Mouse (Mus musculus) embryonic fibroblast, embryonic 13.5 days (primary cell): Measurements from ENCODE around the gene Olfr539. TPM values are rescaled to one million over a fixed set of nuclear protein-coding genes. Genes with fewer than 3 reads are reported as not detected.

Experiments used
- H3K27ac ChIP-seq: 2 replicates; pipeline ENCODE4 v1.5.1; 2012; ENCODE audit warnings: low read length, control low read depth, inconsistent platforms; ENCODE audit not compliant: insufficient read depth
- H3K4me1 ChIP-seq: 2 replicates; pipeline ENCODE4 v1.6.1; 2011; ENCODE audit warnings: low read length; ENCODE audit not compliant: control insufficient read depth, insufficient read depth
- H3K4me3 ChIP-seq: 2 replicates; pipeline ENCODE4 v1.5.1; 2011; ENCODE audit warnings: mild to moderate bottlenecking, control low read depth, low read length; ENCODE audit not compliant: insufficient read depth
- CTCF ChIP-seq: IDR thresholded peaks from 2 replicates; pipeline ENCODE4 v1.5.1; 2011; ENCODE audit warnings: mild to moderate bottlenecking, control low read depth, low read length, moderate library complexity, borderline replicate concordance; ENCODE audit not compliant: insufficient read depth
- POLR2A ChIP-seq: IDR thresholded peaks from 2 replicates; pipeline ENCODE4 v1.6.1; 2011; ENCODE audit warnings: low read depth, mild to moderate bottlenecking, control low read depth, low read length, moderate library complexity
- polyA plus RNA-seq: library from polyadenylated mRNA; stranded (reverse); fragments of >200 nt; gene quantifications from 2 replicates; pipeline ENCODE4 v1.2.4, GENCODE M21; 2011; ENCODE audit warnings: low read depth; ENCODE audit not compliant: missing spikeins, insufficient read length

Gene Olfr539
- polyA plus RNA-seq, 1 experiment: not detected

- Histone ChIP-seq H3K27ac (no peak overlapping the region), H3K4me3 (no peak overlapping the region), H3K4me1 (no peaks in the 10 kb centered on the region)
- no peak for TF ChIP-seq POLR2A
- TF ChIP-seq CTCF: no peak
Observed at GRCm38 (mm10) chr7:140707536-140708284, 48.0 kb downstream of the Olfr539 start.

GRCm38 (mm10) chr7:140717155-140718055 lies 57.7 kb downstream of the Olfr539 start:
- TF ChIP-seq POLR2A (no peak), CTCF (no peak)

DNA sequence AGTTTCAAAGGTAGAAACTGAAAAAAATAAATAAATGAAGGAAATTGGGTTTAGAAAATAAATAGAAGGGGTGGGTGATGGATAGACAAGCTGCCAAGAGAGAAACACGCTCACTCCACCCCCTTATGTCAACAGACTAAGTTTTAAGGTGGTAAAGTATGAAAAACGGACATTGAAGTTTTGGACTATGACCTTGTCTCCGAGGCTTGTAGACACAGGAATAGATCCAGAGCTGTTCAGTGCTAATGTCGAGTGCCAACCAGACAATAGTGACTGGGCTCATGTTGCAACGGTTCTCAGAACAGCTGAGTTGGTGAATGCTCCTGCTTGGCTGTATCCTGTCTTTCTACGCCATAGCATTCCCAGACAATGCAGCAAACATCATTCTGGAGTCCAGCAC lies 61.4 kb downstream of the Olfr539 start:
- no peak for TF ChIP-seq CTCF
- no peak for TF ChIP-seq POLR2A
- no peaks in the 10 kb centered on the region for H3K4me1 ChIP-seq
- no peak overlapping the region for H3K27ac ChIP-seq
- no peak overlapping the region for H3K4me3 ChIP-seq

More at GRCm38 (mm10) chr7:140717155-140718055, 57.7 kb downstream of the Olfr539 start:
- Histone ChIP-seq H3K4me1 (no peaks in the 10 kb centered on the region), H3K27ac (no peak overlapping the region), H3K4me3 (no peak overlapping the region)

- Histone ChIP-seq H3K27ac (no peak overlapping the region), H3K4me1 (no peaks in the 10 kb centered on the region), H3K4me3 (no peak overlapping the region)
- no peak for TF ChIP-seq CTCF
- no peak for TF ChIP-seq POLR2A
Observed at GRCm38 (mm10) chr7:140725558-140725957, 65.8 kb downstream of the Olfr539 start.

Other genes starting within 250 kb of the Olfr539 start
- not detected in 2 replicates for gene Olfr532, start 238.3 kb upstream of the Olfr539 start, polyA plus RNA-seq
- not detected in 2 replicates for gene Olfr533, start 196.6 kb upstream of the Olfr539 start, polyA plus RNA-seq
- gene Olfr535, start 175.7 kb upstream of the Olfr539 start, polyA plus RNA-seq: not detected in 2 replicates
- gene Olfr536, start 152.5 kb upstream of the Olfr539 start, polyA plus RNA-seq: not detected in 2 replicates
- gene Olfr538, start 92.0 kb upstream of the Olfr539 start, polyA plus RNA-seq: not detected in 2 replicates
- not detected in 2 replicates for gene Olfr46, start 58.7 kb upstream of the Olfr539 start, polyA plus RNA-seq
- not detected in 2 replicates for gene Olfr61, start 31.0 kb upstream of the Olfr539 start, polyA plus RNA-seq
- gene Olfr53, start 13.5 kb upstream of the Olfr539 start, polyA plus RNA-seq: not detected in 2 replicates
- not detected in 2 replicates for gene Olfr45, start 22.0 kb downstream of the Olfr539 start, polyA plus RNA-seq
- gene Olfr541, start 37.3 kb downstream of the Olfr539 start, polyA plus RNA-seq: not detected in 2 replicates
- gene Cyp2e1, start 103.8 kb downstream of the Olfr539 start, polyA plus RNA-seq: not detected in 2 replicates
- not detected in 2 replicates for gene Syce1, start 127.9 kb downstream of the Olfr539 start, polyA plus RNA-seq
- 2.2 and 3.5 TPM in 2 replicates for gene Zfp941, start 162.2 kb downstream of the Olfr539 start, polyA plus RNA-seq
- not detected in 2 replicates for gene Urah, start 175.1 kb downstream of the Olfr539 start, polyA plus RNA-seq
- gene Scgb1c1, start 185.6 kb downstream of the Olfr539 start, polyA plus RNA-seq: not detected in 2 replicates
- not detected in 2 replicates for gene Odf3, start 187.9 kb downstream of the Olfr539 start, polyA plus RNA-seq
- gene Gm45785, start 196.4 kb downstream of the Olfr539 start, polyA plus RNA-seq: not detected in 2 replicates
- 53.4 and 58.1 TPM in 2 replicates for gene Ric8a, start 197.0 kb downstream of the Olfr539 start, polyA plus RNA-seq
- 29.9 and 35.7 TPM in 2 replicates for gene Bet1l, start 197.6 kb downstream of the Olfr539 start, polyA plus RNA-seq
- gene Psmd13, start 222.0 kb downstream of the Olfr539 start, polyA plus RNA-seq: 206 and 213 TPM in 2 replicates
- gene Sirt3, start 222.4 kb downstream of the Olfr539 start, polyA plus RNA-seq: 7.6 and 8.2 TPM in 2 replicates
- gene Cox8b, start 240.5 kb downstream of the Olfr539 start, polyA plus RNA-seq: not detected in 2 replicates